Comparison of ENCODE assay signal across 8 mouse cellular contexts in genomic region chr14:25738591-25739001, GRCm38 (mm10). TPM values are rescaled to one million over a fixed set of nuclear protein-coding genes. Genes with fewer than 3 reads are reported as not detected.
A peak's percentile ranks its signal among the peaks of the same experiment; 100 is the strongest.
DNase-seq lines count a peak whose midpoint lies in the region; ATAC-seq and TF ChIP-seq lines count a peak whose summit lies in the region.

No protein-coding gene starts in this region.

- no peak overlapping the region for H3K4me2 ChIP-seq in intestine, embryonic 14.5 days (ENCODE audit: low read length)
- H3K4me2 ChIP-seq in intestine, postnatal 0 days (replicated peaks; ENCODE audit: low read depth) = no peak overlapping the region
- H3K4me2 ChIP-seq in neural tube, embryonic 15.5 days = no peak overlapping the region

- WGBS in intestine, embryonic 14.5 days = 24% methylated on average over 14 of the region's 14 CpGs
- WGBS in intestine, postnatal 0 days = 42% methylated on average over 14 of the region's 14 CpGs
- 62% methylated on average over 14 of the region's 14 CpGs for WGBS in neural tube, embryonic 15.5 days

- ATAC-seq in intestine, embryonic 14.5 days (replicated peaks; ENCODE audit: low FRiP score, low TSS enrichment, low read depth) = no peak
- ATAC-seq in intestine, postnatal 0 days = no peak
- ATAC-seq in neural tube, embryonic 15.5 days (ENCODE audit: low FRiP score) = no peak
- ATAC-seq in monocyte, adult 5-6 weeks (replicated peaks; ENCODE audit: insufficient number of reproducible peaks, low FRiP score, low TSS enrichment, poor library complexity, severe bottlenecking) = no peak

- H3K27ac ChIP-seq in intestine, embryonic 14.5 days (ENCODE audit: low read depth) = 0 out of 2 replicates have a peak overlapping the region, but pooled peaks have one; percentile 5
- H3K27ac ChIP-seq in intestine, postnatal 0 days (ENCODE audit: low read depth, low read length) = no peak overlapping the region
- 0 out of 2 replicates have a peak overlapping the region, but pooled peaks have one; percentile 23 for H3K27ac ChIP-seq in neural tube, embryonic 15.5 days (replicated peaks)

- H3K9me3 ChIP-seq in intestine, embryonic 14.5 days (ENCODE audit: control insufficient read depth, low read length) = no peaks in the 10 kb centered on the region
- H3K9me3 ChIP-seq in intestine, postnatal 0 days (ENCODE audit: control insufficient read depth) = no peaks in the 10 kb centered on the region
- no peaks in the 10 kb centered on the region for H3K9me3 ChIP-seq in neural tube, embryonic 15.5 days (replicated peaks)

- H3K36me3 ChIP-seq in intestine, embryonic 14.5 days (ENCODE audit: control insufficient read depth, insufficient read depth, low read length) = peaks cover 17% of the 10 kb centered on the region
- peaks cover 4% of the 10 kb centered on the region; the same call in 1 of the 2 replicates for H3K36me3 ChIP-seq in intestine, postnatal 0 days (ENCODE audit: control insufficient read depth, insufficient read depth)
- no peaks in the 10 kb centered on the region for H3K36me3 ChIP-seq in neural tube, embryonic 15.5 days

- H3K9ac ChIP-seq in intestine, embryonic 14.5 days (ENCODE audit: low read length) = no peak overlapping the region
- H3K9ac ChIP-seq in intestine, postnatal 0 days (ENCODE audit: low read depth, low read length) = no peak overlapping the region
- no peak overlapping the region for H3K9ac ChIP-seq in neural tube, embryonic 15.5 days (replicated peaks)

- H3K4me1 ChIP-seq in intestine, embryonic 14.5 days (replicated peaks; ENCODE audit: control insufficient read depth, insufficient read depth, low read length) = peaks cover 53% of the 10 kb centered on the region
- peaks cover 10% of the 10 kb centered on the region; the same call in 1 of the 2 replicates for H3K4me1 ChIP-seq in intestine, postnatal 0 days (replicated peaks; ENCODE audit: control insufficient read depth, insufficient read depth, low read length)
- H3K4me1 ChIP-seq in neural tube, embryonic 15.5 days = peaks cover 61% of the 10 kb centered on the region

- DNase-seq in intestine, embryonic 14.5 days (ENCODE audit: low spot score) = peak; percentile 55
- DNase-seq in NIH3T3 (ENCODE audit: low read depth) = peak; percentile 86
- peak; percentile 51 for DNase-seq in heart, adult 8-10 months (ENCODE audit: low spot score)
- peak; percentile 32 to 61 for DNase-seq in kidney, postnatal 25 days
- no peak for DNase-seq in adrenal gland, adult 8-10 months

- no peaks in the 10 kb centered on the region for H3K27me3 ChIP-seq in intestine, embryonic 14.5 days (replicated peaks; ENCODE audit: control insufficient read depth, insufficient read depth, low read length)
- no peaks in the 10 kb centered on the region for H3K27me3 ChIP-seq in intestine, postnatal 0 days (replicated peaks; ENCODE audit: control insufficient read depth, insufficient read depth, low read length)
- no peaks in the 10 kb centered on the region for H3K27me3 ChIP-seq in neural tube, embryonic 15.5 days (replicated peaks)

- no peak for TF ChIP-seq CTCF in intestine, postnatal 0 days (IDR thresholded peaks at IDR 0.05; ENCODE audit: low read depth)

- H3K4me3 ChIP-seq in intestine, embryonic 14.5 days (ENCODE audit: low read depth, low read length) = no peak overlapping the region
- no peak overlapping the region for H3K4me3 ChIP-seq in intestine, postnatal 0 days (ENCODE audit: low read depth, low read length)
- H3K4me3 ChIP-seq in neural tube, embryonic 15.5 days (replicated peaks) = no peak overlapping the region

RNA-seq across cellular contexts. Expression of gene Zcchc24, which starts 30.2 kb away (rescaled TPM):
- 32.8 and 33.6 TPM in 2 replicates for polyA plus RNA-seq in intestine, embryonic 14.5 days (2014; fragmentation: Nextera tagmentation; extraction: Ambion mirVana)
- 10.3 and 12.1 TPM in 2 replicates for polyA plus RNA-seq in intestine, postnatal 0 days (2015; fragmentation: Nextera tagmentation; extraction: Ambion mirVana)
- total RNA-seq in heart, adult 8-10 months (2022) = 10 to 100 TPM; 28.3 to 37.1 (median 32.0) TPM
- polyA plus RNA-seq in neural tube, embryonic 15.5 days (2015; fragmentation: Nextera tagmentation; extraction: Ambion mirVana) = 13.4 and 17.0 TPM in 2 replicates
- 10.5 to 11.8 TPM (median 10.9 TPM) in 3 replicates for total RNA-seq in monocyte, adult 5-6 weeks (2017)
- 10 to 100 TPM; 17.8 to 25.0 (median 21.1) TPM for total RNA-seq in adrenal gland, adult 8-10 months (2022)

RNA-seq across cellular contexts. Expression of gene Ppif, which starts 44.6 kb away (rescaled TPM):
- 71.2 and 71.4 TPM in 2 replicates for polyA plus RNA-seq in intestine, embryonic 14.5 days (2014; fragmentation: Nextera tagmentation; extraction: Ambion mirVana)
- 73.8 and 80.0 TPM in 2 replicates for polyA plus RNA-seq in intestine, postnatal 0 days (2015; fragmentation: Nextera tagmentation; extraction: Ambion mirVana)
- total RNA-seq in heart, adult 8-10 months (2022) = 100 to 1,000 TPM; 300 to 329 (median 307) TPM
- polyA plus RNA-seq in neural tube, embryonic 15.5 days (2015; fragmentation: Nextera tagmentation; extraction: Ambion mirVana) = 38.0 and 42.9 TPM in 2 replicates
- 3.2 to 11.4 TPM (median 7.9 TPM) in 3 replicates for total RNA-seq in monocyte, adult 5-6 weeks (2017)
- 10 to 100 TPM; 17.3 to 23.5 (median 19.4) TPM for total RNA-seq in adrenal gland, adult 8-10 months (2022)

Comparison
In these comparisons a context has a peak if more than half of its experiments do, and no peak if none do; other contexts are left out.
1. RNA of gene Ppif, which starts 44.6 kb away (total RNA-seq): 300 to 329 TPM in heart, adult 8-10 months; 17.3 to 23.5 TPM in adrenal gland, adult 8-10 months and 3.2 to 11.4 TPM in monocyte, adult 5-6 weeks; every median in the first group is over 10 times any median in the second.